Mouse (Mus musculus): Measurements from ENCODE around the gene 1700125H20Rik. TPM values are rescaled to one million over a fixed set of nuclear protein-coding genes. Genes with fewer than 3 reads are reported as not detected.

The 1700125H20Rik gene
- total RNA-seq, 1 experiment, result not detected

GRCm38 (mm10) chr11:85222561-85222960 is 52.4 kb downstream of the 1700125H20Rik start:
- H3K4me3 ChIP-seq (ENCODE audit: insufficient read depth in 1 of 2, low read depth in 1 of 2, low read length in 2 of 2, poor library complexity in 1 of 2, severe bottlenecking in 1 of 2), result no peak overlapping the region
- H3K9ac ChIP-seq (ENCODE audit: insufficient read depth, low read depth, low read length, poor library complexity, severe bottlenecking), result no peak overlapping the region
- no peak overlapping the region for H3K27ac ChIP-seq (ENCODE audit: insufficient read depth, low read depth, low read length, poor library complexity, severe bottlenecking)
- H3K4me1 ChIP-seq (ENCODE audit: control insufficient read depth in 2 of 2, insufficient read depth in 2 of 2, low read length in 2 of 2, poor library complexity in 1 of 2), result peaks cover 0 to 6% of the 10 kb centered on the region in 2 experiments; a peak in 2 of 4 replicates
- no peaks in the 10 kb centered on the region for H3K9me3 ChIP-seq (ENCODE audit: control insufficient read depth, insufficient read depth, low read depth, low read length)
- H3K36me3 ChIP-seq (ENCODE audit: control insufficient read depth, insufficient read depth, low read length, poor library complexity, severe bottlenecking), result no peaks in the 10 kb centered on the region
- in situ Hi-C loops (cut with MboI; ENCODE audit: low sequenced_read_pairs in 2 of 2, unreplicated experiment in 2 of 2), result no loop called here
- TF ChIP-seq HCFC1 (IDR thresholded peaks at IDR 0.05; ENCODE audit: borderline replicate concordance, insufficient read depth, low read length) (no peak), MAFK (IDR thresholded peaks at IDR 0.05; ENCODE audit: insufficient read depth, low read depth, low read length) (no peak), CHD2 (IDR thresholded peaks at IDR 0.05; ENCODE audit: low read depth, low read length) (no peak), ZNF384 (IDR thresholded peaks at IDR 0.05; ENCODE audit: low read depth, low read length) (no peak), ZC3H11A (IDR thresholded peaks at IDR 0.05; ENCODE audit: borderline replicate concordance, low read depth, low read length) (no peak)
- DNase-seq (ENCODE audit: low read depth, low spot score), result no peak

DNA sequence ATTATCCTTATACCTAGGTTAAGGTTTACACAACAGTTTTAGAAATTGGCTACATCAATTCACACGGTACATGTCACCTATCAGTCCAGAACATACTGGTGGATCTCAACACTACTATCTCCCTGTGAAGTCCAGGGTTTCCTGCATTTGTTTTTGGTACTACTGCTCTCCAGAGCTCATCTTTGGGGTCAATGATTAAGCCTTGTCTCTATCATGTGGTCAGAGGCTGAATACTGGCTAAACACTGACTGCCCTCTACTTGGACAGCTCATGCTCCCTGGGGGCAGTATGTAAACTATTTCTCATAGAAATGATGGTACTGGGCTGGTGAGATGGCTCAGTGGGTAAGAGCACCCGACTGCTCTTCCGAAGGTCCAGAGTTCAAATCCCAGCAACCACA is 53.0 kb downstream of the 1700125H20Rik start:
- TF ChIP-seq ZC3H11A (IDR thresholded peaks at IDR 0.05; ENCODE audit: borderline replicate concordance, low read depth, low read length) (no peak), HCFC1 (IDR thresholded peaks at IDR 0.05; ENCODE audit: borderline replicate concordance, insufficient read depth, low read length) (no peak), MAFK (IDR thresholded peaks at IDR 0.05; ENCODE audit: insufficient read depth, low read depth, low read length) (no peak), ZNF384 (IDR thresholded peaks at IDR 0.05; ENCODE audit: low read depth, low read length) (no peak), CHD2 (IDR thresholded peaks at IDR 0.05; ENCODE audit: low read depth, low read length) (no peak)
- DNase-seq (ENCODE audit: low read depth, low spot score), result no peak
- in situ Hi-C loops (cut with MboI; ENCODE audit: low sequenced_read_pairs in 2 of 2, unreplicated experiment in 2 of 2), result no loop called here
- Histone ChIP-seq H3K27ac (ENCODE audit: insufficient read depth, low read depth, low read length, poor library complexity, severe bottlenecking) (no peak overlapping the region), H3K4me1 (ENCODE audit: control insufficient read depth in 2 of 2, insufficient read depth in 2 of 2, low read length in 2 of 2, poor library complexity in 1 of 2) (peaks cover 0 to 6% of the 10 kb centered on the region in 2 experiments; a peak in 3 of 4 replicates), H3K4me3 (ENCODE audit: insufficient read depth in 1 of 2, low read depth in 1 of 2, low read length in 2 of 2, poor library complexity in 1 of 2, severe bottlenecking in 1 of 2) (no peak overlapping the region), H3K36me3 (ENCODE audit: control insufficient read depth, insufficient read depth, low read length, poor library complexity, severe bottlenecking) (no peaks in the 10 kb centered on the region), H3K9ac (ENCODE audit: insufficient read depth, low read depth, low read length, poor library complexity, severe bottlenecking) (no peak overlapping the region), H3K9me3 (ENCODE audit: control insufficient read depth, insufficient read depth, low read depth, low read length) (no peaks in the 10 kb centered on the region)

Other genes starting within 250 kb of the 1700125H20Rik start
- gene Car4, start 212.6 kb upstream of the 1700125H20Rik start, total RNA-seq (2012; rRNA removed), result 17.1 and 17.3 TPM in 2 replicates
- 20.1 and 20.3 TPM in 2 replicates for gene Usp32, start 30.2 kb upstream of the 1700125H20Rik start, total RNA-seq (2012; rRNA removed)
- gene Appbp2, start 64.7 kb downstream of the 1700125H20Rik start, total RNA-seq (2012; rRNA removed), result 23.6 and 37.2 TPM in 2 replicates
- 15.4 and 18.2 TPM in 2 replicates for gene Ppm1d, start 140.8 kb downstream of the 1700125H20Rik start, total RNA-seq (2012; rRNA removed)
- gene Bcas3, start 182.8 kb downstream of the 1700125H20Rik start, total RNA-seq (2012; rRNA removed), result 23.6 and 26.9 TPM in 2 replicates

Measured in ES-E14 (cell line).